Mouse (Mus musculus) brain, embryonic 14.5 days (tissue): ENCODE data around the gene Glb1.

Source experiments
- CTCF ChIP-seq: fragments of 200-500 bp; IDR thresholded peaks from 2 replicates; pipeline ENCODE4 v1.5.1; 2012; ENCODE audit warnings: inconsistent platforms, mild to moderate bottlenecking, moderate library complexity, borderline replicate concordance; ENCODE audit not compliant: insufficient read depth, insufficient read length; ENCODE audit errors: extremely low read depth
- POLR2A ChIP-seq: fragments of 200-500 bp; IDR thresholded peaks from 2 replicates; pipeline ENCODE4 v1.6.1; 2012; ENCODE audit warnings: mild to moderate bottlenecking, inconsistent platforms, borderline replicate concordance; ENCODE audit not compliant: poor library complexity, insufficient read depth, insufficient read length, severe bottlenecking; ENCODE audit errors: extremely low read depth

- TF ChIP-seq POLR2A (no peak), CTCF (peak; percentile 66; the same call in 1 of the 2 replicates)
Observed at GRCm38 (mm10) chr9:114380881-114381733, 19.8 kb upstream of the Glb1 start.
